Mouse (Mus musculus): ENCODE results near the gene Hmgb1.

Hmgb1 gene

DNA sequence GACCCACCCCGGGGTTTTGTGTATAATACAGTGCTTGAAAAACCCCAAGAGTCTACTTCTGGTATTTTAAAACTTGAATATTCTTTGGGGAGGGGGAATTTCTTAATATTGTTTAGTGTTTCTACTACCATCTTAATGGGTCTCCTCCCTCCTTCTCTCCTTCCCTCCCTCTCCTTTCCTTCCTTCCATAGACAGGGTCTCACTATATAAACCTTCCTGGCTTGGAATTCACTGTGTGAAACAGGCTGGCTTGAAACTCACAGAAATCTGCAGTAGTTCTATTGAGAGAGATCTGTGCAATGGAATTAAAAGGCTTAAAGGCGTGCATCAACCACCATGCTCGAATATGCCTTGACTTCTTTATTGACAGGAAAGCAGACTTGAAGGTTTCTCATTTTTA, 1.5 kb upstream of the Hmgb1 start:
- no peak for DNase-seq (ENCODE audit: low spot score in 2 of 2)

DNA sequence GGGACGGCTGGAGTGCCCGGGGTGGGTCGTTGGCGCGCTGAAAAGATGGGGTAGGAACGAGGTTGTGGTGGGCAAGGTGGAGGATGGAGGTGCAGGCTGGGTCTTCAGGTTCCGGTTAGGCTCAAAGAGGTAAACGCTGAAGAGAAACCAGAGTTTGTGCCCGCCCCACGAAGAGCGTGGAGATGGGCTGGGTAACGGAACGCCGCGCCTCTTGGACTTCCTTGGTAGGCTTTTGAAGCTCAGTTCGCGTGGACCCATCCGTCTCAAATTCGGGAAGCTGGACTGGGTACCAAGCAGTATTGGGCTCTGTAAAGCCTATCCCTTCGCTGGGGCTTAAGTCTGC, 526 bp upstream of the Hmgb1 start:
- DNase-seq (ENCODE audit: low spot score in 2 of 2) = no peak

DNA sequence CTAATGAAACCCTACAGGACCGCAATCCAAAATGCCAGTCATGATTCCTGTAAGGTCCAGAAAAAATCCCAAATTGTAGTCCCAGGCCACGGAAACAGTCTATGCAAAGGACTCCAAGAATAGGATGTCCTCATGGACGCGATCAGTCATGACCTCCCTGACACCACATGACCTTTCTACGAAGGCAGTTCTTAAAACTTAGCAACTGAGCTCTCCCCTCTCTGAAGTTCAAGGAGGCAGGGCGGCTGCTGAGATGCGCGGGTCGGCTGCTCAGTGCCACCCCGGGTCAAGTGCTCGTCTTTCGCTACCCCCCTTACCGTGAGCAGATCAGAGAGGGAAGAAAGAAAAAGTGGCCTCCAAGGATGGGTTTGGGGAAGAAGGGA, 577 bp downstream of the Hmgb1 start:
- DNase-seq (ENCODE audit: low spot score in 2 of 2) = no peak

DNA sequence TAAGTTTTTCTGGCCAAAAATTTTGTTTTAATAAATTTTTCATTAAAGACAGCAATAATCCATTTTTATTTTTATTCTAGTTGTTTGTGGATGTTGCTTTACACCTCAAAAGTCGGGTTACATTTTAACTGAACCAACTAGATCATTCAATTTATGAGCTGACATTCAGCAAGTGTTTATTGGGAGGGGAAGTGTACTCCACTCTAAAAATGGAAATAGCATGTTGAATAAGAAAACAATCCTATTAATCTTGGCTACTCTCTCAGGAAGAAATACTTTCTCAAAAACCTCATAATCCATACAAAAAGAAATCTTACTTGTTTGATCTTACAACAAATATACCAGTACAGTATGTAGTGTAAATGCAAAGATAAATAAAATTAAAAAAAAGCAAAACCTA, 1.2 kb downstream of the Hmgb1 start:
- DNase-seq (ENCODE audit: low spot score in 2 of 2) = no peak

DNA sequence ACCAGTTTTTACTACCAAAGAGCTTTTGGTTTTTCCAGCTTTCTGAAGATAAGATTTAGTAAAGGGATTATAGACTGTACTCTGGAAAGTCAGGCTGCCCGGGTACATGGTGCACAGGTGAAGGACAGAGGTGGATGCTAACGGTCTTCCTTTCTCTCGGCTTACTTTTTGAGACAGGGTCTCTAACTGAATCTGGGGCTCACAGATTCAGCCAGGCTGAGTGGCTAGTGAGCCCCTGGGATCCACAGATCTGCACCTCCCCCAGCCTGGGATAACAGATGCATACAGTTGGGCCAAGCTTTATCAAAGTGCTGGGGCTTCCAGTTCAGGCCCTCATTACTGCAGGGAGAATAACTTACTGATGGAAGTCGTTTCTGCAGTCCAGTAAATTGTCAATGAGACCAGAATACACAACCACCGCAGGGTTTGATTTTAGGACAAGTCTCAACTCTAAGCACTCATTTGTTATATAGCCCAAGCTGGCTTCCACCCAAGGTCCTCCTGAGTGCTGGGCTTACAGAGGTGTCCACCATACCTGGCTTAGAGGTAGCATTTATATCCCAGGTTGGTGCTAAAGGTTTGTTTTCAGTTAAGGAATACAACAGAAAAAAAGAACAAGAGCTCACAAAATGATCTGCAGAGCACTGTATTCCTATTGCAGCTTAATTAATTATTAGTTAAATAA, 2.0 kb downstream of the Hmgb1 start:
- DNase-seq (ENCODE audit: low spot score in 2 of 2) = no peak

DNA sequence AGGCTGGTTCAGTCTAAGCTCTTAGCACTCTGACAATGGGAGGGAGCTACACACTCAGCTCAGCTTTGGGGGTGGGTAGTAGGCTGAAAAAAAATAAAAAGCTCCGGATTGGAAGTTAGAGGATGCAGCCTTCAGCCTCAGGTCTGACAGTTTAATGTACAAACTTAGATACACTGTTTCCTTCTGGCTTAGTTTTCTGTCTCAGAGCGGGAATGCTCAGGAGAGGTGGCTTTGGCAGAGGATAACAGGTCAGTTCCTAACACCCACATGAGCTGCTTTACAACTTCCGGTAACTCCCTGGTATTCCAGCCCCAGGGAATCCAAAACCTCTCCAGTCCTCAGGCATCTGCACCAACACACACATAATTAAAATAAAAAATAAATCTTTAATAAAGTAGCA, 4.5 kb downstream of the Hmgb1 start:
- DNase-seq (ENCODE audit: low spot score in 2 of 2) = no peak

DNA sequence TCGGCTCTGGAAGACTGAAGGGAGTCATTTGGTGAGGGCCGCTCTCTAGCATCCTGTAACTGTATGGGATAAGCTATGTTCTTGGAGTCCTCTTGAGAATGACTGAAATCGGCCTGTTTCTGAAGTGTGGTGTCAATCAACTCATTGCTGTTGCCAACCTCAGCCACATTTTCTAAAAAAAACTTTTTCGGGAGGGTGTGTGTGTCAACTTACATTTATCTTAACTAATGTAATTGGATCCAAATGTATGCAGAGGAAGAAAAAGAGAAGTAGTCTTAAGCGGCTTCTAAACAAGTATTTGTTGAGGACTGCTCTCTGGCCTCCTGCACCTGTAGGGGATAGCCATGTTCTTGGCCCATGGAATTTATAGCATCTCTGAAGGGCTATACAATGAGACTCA, 6.2 kb downstream of the Hmgb1 start:
- DNase-seq (ENCODE audit: low spot score in 2 of 2) = no peak

DNA sequence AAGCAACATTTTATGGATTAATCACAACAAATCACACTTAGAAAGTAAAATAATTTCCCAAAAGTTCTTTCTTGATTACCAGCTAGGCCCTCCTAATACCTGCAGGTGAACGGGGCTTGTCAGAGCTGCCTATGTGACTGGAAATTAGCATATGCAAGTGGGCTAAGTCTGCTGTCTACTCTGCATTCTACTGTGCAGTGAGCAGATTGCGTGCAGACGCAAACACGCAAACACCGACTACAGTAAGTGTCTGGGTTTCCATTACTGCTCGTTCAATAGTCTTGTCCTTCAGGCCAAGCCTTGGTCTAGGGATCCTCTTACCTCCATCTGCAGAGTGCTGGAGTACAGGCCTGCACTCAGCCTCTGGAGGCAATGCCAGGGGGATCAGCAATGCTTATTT, 8.6 kb downstream of the Hmgb1 start:
- no peak for DNase-seq (ENCODE audit: low spot score in 2 of 2)

DNA sequence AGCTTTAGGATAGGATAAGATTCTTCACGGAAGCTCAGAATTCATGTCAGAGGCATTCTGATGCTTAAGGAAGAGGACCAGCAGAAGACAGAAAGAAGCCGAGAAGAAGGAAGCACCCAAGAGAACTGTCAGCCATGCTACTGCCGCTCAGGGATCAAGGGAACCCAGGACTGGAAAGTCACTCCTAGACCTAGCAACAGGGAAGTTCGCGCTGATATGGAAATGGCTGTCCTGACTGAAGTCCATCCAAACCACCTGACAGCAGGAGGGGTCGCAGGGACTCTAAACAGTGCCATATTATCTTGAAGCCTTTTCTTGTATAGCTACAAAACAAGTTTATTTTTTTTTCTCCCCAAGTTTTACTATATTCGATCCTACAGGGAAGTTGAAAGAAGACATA, 9.8 kb downstream of the Hmgb1 start:
- no peak for DNase-seq (ENCODE audit: low spot score in 2 of 2)

DNA sequence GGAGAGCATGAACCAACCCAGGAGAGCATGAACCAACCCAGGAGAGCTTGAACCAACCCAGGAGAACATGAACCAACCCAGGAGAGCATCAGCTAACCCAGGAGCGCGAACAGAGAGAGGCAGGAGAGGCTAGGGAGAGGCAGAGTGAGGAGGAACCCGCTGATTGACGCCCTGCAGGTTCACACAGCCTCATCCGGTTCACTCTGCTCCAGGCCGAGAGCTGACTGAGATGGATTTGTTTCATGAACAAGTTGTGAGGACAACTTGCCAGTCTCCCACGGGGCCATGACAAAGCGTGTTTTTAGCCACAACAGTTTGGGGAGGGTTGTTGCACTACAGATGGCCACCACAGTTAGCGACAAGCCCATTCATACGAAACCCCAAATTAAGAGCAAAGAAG, 12.0 kb downstream of the Hmgb1 start:
- DNase-seq (ENCODE audit: low spot score in 2 of 2) = no peak

DNA sequence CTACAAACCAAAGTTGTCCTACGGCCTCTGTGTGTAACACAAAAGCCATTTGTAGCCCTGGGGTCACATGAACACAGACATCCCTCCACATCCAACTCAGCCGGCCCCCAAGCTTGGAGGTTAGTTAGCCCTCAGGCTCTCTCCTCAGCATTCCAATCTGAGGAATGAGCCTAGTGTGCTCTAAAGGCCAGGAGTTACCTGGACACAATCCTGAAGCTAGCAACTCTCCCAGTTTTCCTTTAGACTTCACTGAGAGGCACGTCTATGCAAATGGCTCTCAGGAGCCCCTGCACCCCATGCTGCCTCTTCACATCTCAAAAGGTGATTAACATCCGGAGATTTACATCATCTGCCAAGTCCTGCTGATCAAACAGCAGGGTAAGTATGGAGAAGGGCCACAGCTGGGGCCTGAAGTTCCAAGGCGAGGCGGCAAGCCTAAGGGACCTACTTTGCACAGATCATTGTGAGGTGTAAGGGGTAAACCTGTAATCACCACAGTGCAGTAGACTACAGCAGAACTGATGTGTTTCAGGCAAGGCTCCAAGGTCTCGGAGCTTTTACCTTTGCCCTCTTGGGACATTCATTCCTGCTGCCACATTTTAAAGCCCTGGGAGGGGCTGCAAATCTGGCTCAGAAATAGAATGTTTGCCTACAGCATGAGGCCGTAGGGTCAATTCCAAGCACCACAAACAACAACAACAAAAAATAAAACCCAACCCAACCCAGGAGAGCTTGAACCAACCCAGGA, 13.3 kb downstream of the Hmgb1 start:
- no peak for DNase-seq (ENCODE audit: low spot score in 2 of 2)

DNA sequence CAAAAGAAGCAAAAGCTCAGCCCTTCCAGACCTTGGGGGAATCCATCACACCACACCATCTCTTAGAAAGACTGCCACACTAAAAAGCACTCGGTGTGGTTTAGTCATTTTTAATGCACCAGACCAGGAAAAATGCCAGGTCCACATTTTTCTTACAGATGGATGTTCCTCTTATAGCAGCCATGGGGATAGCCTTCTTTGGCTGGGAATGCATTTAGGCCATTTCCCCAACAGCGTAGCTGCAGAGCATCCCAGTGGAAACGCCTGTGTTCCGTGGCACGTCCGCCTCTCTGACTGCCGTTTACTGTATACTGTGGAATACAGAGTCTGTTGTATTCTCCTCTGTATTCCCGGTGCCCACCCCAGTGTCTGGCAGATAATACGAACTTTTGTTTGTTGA, 15.5 kb downstream of the Hmgb1 start:
- DNase-seq (ENCODE audit: low spot score in 2 of 2) = no peak

DNA sequence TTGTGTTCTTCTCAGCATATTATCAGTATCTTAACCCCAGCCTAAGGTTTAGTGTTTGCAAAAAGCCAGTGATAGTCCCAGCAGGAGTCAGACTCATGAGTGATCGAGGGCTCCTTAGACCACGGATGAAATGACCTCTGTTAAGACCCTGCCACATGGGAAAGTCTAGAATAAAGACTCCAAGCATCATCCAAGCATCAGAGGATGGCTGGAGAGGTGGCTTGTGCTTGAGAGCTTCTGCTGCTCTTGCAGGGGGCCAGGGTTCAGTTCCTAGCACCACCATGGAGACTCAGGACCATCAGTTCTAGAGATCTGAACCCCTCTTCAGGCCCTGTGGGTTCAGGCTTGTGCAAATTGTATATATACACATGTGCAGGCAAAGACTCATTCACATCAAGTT, 16.2 kb downstream of the Hmgb1 start:
- no peak for DNase-seq (ENCODE audit: low spot score in 2 of 2)

DNA sequence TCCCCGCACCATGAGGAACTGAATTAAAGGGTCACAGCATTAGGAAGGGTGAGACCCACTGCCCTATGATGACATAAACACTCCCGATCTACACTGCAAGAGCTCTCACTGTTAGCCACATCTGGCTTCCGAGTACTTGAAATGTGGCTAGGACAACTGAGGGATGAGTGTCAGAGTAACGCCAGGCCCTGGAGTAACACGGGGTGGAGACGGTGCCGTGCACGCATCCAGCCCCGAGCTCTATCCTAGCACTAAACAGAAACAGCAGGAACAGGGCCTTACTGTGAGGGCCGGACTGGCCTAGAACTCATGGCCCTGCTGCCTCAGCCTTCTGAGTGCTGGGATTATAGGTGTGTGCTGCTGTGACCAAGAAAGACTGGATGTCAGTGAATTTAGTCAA, 18.3 kb downstream of the Hmgb1 start:
- no peak for DNase-seq (ENCODE audit: low spot score in 2 of 2)

DNA sequence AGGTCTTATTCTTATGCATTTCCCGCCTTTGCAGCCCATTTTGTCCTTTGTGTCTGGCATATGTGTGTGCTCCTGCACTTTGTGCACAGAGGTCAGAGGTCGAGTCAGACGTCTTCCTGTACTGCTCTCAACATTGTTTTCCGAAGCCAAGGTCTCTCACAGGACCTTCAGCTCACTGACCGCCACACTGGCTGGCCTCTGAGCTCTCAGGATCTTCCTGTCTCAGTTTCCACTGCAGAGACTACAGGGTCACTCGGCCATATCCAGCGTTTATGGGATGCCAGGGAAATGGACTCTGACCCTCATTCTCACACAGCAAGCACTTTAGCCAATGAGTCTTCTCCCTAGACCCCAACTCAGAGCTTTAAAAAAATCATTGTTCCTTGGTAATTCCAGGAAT, 19.4 kb downstream of the Hmgb1 start:
- no peak for DNase-seq (ENCODE audit: low spot score in 2 of 2)

DNA sequence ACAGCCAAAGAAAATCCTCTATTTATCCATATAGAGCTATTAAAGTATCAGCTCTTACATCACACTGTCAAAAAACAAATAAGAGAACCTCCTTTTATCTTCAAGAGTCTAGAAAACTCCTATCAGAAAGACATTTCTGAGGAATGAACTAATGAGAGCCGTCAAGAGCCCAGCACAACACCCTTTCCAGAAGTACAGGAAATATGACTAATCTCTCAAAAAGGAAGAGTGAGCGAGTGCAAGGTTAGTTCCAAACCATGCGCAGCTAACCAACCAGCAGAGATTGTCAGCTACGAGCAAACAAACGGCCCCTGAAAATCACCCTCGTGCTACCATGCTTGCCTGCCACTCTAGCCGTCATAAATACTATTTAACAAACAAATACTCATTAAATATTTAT, 21.4 kb downstream of the Hmgb1 start:
- DNase-seq (ENCODE audit: low spot score in 2 of 2) = no peak

DNA sequence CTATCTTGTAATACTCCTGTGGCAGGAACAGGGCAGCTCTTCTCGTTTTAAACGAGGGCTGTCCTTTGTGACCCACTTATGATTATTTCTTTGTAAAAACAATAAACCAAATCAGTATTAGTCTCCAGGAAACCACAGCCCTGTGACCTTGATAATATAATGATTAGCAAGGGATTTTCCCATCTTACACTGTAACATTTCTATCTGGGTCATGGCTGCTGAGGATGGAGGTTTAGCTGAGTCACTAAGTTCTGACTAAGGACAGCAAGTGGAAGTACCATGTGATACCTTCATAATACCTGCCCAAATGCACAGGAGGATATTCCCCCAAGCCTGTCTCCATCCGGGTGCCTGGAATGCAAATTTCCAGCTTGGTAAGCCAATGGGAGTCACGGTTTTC, 23.8 kb downstream of the Hmgb1 start:
- no peak for DNase-seq (ENCODE audit: low spot score in 2 of 2)

DNA sequence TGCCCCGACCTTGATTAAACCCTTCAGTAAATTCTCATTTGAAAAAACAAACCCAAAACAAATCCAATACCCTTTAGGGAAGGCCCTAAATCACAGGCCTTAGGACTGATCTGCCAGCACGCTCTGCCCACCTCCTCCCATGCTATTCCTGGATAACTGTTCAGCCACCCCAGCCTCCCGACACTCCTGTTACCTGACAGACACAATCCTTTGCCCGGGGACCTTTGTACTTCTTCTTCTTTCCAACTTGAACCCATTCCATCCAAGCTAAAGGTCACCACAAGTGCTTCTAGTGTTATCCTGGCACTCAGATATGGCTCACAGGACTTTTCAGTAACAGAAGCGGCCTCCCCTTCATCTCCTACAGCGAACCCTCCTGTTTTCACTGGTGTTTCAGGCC, 25.3 kb downstream of the Hmgb1 start:
- no peak for DNase-seq (ENCODE audit: low spot score in 2 of 2)

DNA sequence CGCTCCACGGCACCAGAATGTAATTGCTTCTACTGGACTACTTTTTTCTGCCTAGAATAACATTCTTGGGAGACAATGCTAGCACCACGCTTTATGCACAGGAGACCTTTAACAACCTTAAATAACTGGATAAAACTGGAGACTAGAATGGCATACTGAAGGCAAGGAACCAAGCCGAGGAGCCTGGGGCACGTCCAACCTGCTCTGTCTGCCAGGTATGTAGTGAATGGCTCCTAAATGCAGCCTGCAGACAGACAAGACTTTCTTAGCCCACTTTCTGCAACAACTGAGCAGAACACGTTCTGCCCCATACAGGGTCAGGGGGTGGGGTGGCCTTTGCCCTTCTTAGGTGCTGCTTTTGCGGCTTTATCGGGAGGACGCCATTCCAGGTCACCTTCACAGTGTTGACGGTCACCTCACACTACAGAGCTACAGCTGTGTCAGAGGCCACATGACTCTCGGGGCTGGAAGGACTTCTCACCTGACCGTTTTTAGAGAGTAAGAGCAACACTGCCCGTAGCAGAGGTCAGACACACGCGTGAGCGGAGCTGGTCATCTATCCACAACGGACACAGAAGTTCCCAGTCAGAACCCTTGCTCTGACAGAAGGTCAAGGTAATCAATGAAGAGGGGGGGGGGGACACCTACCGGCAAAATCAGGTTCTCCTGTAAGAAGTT, 27.3 kb downstream of the Hmgb1 start:
- DNase-seq (ENCODE audit: low spot score in 2 of 2) = no peak

DNA sequence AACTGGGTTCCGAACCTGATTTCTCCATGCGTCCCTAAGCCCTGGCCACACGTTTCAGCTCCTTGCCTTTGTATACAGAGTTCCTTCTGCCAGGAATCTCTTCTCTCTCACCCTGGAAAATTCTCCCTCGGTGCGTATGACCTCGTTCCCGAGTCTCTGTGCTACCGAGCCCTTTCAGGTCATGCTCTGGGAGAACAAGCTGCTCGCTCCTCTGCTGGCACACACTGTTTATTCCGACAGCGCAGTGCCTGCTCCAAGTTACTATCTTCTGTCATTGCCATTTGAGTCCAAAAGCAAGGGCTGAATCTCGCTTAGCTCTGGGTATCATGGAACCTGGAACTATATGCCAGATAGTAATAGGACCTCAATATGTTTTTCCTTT, 31.5 kb downstream of the Hmgb1 start:
- DNase-seq (ENCODE audit: low spot score in 2 of 2) = no peak

DNA sequence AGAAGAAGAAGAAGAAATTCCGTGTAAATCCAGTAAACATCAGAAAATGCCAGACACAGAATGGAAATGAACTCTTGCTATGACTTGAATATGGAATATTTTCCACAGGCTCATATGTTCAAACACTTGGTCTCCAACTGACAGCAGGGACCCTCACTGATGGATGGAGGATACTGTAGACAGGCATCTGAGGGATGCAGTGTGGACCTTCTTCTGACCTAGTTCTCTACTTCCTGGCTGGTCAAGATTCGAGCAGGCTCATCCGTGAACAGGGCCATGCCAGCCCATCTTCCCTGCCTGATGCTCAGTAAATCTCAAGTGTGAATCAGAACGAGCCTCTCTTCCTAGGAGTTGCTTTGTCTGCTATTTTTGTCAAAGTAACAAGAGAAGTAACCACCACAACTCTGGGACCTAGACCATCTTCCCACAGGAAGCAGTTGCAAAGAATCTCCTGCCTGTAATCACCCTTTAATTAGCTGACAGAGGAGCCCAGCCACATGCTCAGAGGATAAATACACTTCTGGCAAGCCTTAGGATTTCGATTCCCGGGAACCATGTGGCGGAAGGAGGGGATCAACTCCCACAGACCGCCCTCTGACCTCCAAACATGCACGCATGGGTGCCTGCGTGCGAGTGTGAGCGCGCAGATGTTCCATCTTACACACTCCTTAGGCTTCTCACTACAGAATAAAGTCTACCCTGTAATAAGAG, 32.1 kb downstream of the Hmgb1 start:
- no peak for DNase-seq (ENCODE audit: low spot score in 2 of 2)

DNA sequence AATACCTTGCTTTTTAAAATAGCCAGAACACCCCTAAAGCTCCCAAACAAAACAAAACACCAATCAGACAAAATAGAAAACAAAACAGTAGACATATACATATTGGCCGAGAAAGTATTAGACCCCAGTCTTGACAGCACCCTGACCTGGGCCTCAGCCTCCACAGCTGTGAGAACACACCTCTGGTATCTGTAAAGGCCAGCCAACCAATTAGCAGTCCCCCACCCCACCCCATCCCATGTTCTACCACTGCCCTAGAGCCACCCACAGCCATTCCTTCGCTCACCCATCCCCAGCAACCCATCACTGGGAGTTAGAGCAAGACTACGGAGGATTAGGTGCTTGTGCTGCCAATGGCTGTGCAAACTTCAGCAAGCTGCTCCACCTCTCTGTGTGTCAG, 33.4 kb downstream of the Hmgb1 start:
- DNase-seq (ENCODE audit: low spot score in 2 of 2) = no peak
